Mouse (Mus musculus) hindbrain, embryonic 14.5 days (tissue): ENCODE data around the gene Pcsk5. TPM values are rescaled to one million over a fixed set of nuclear protein-coding genes. Genes with fewer than 3 reads are reported as not detected.

Experiments
- ATAC-seq: fragments of 200-750 bp; cut with Nextera tagmentation; 2 replicates; pipeline ENCODE4 v1.8.0; 2017; ENCODE audit warnings: moderate number of reproducible peaks, mild to moderate bottlenecking, moderate TSS enrichment, moderate library complexity; ENCODE audit not compliant: low FRiP score
- DNase-seq: peaks from one replicate; pipeline ENCODE4 v3.0.0-alpha.2; 2015; ENCODE audit warnings: low spot score
- H3K27ac ChIP-seq: fragments of 300-500 bp; sonication (generic); 2 replicates; pipeline ENCODE4 v1.5.1; 2014; ENCODE audit warnings: mild to moderate bottlenecking, moderate library complexity
- H3K27me3 ChIP-seq: fragments of 300-500 bp; sonication (generic); 2 replicates; pipeline ENCODE4 v1.6.1; 2014; ENCODE audit warnings: mild to moderate bottlenecking, low read length, mixed read lengths; ENCODE audit not compliant: control insufficient read depth, insufficient read depth
- H3K36me3 ChIP-seq: fragments of 300-500 bp; sonication (generic); replicated peaks from 2 replicates; pipeline ENCODE4 v1.6.1; 2014; ENCODE audit not compliant: control insufficient read depth, insufficient read depth
- H3K4me1 ChIP-seq: fragments of 300-500 bp; sonication (generic); replicated peaks from 2 replicates; pipeline ENCODE4 v1.6.1; 2014; ENCODE audit warnings: antibody characterized with exemption, low read length, mixed read lengths; ENCODE audit not compliant: control insufficient read depth, insufficient read depth
- H3K4me2 ChIP-seq: fragments of 300-500 bp; sonication (generic); replicated peaks from 2 replicates; pipeline ENCODE4 v1.6.1; 2014; ENCODE audit warnings: mild to moderate bottlenecking, moderate library complexity
- H3K4me3 ChIP-seq: fragments of 300-500 bp; sonication (generic); replicated peaks from 2 replicates; pipeline ENCODE4 v1.5.1; 2014; ENCODE audit warnings: mild to moderate bottlenecking, low read length
- H3K9ac ChIP-seq: fragments of 300-500 bp; sonication (generic); 2 replicates; pipeline ENCODE4 v1.6.1; 2014
- H3K9me3 ChIP-seq: fragments of 300-500 bp; sonication (generic); 2 replicates; pipeline ENCODE4 v1.6.1; 2016; ENCODE audit warnings: low read length; ENCODE audit not compliant: control insufficient read depth
- WGBS: fragments of 180-500 bp; shearing (Covaris S2); extraction: QIAGEN DNeasy Blood & Tissue Kit; methylation state at CpG from one replicate; pipeline ENCODE4 v1.1.7; 2014; 5-methylcytosine and 5-hydroxymethylcytosine counted together
- polyA plus RNA-seq: library from polyadenylated mRNA; unstranded; fragments of >200 nt; fragmentation: Nextera tagmentation; extraction: Ambion mirVana; gene quantifications from 2 replicates; pipeline ENCODE4 v1.2.1, GENCODE M21; 2014

Gene Pcsk5
- polyA plus RNA-seq, 1 experiment from 2014 or later: 10.6 TPM

DNA sequence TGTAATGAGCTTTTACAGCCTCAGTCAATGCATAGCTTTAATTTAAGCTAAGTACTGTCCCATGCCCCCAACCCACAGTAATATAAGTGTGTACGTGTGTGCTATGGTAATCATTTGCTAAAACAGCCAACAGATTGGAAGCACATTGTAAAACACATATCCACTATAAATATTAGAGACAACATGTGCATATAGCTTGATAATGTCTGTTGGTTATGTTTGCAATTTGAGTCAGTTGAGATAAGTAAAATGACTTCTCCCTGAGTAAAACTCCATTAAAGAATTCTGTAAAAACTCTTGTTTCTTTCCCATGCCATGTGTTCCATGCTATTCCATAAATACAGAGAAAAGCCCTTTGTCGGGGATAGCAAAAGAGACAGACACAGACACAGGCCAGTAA, 4.2 kb upstream of the Pcsk5 start:
- Histone ChIP-seq H3K4me1 (peaks cover 7% of the 10 kb centered on the region), H3K4me3 (no peak overlapping the region), H3K4me2 (no peak overlapping the region), H3K27ac (no peak overlapping the region), H3K9ac (no peak overlapping the region), H3K27me3 (no peaks in the 10 kb centered on the region), H3K9me3 (no peaks in the 10 kb centered on the region), H3K36me3 (no peaks in the 10 kb centered on the region)
- DNase-seq: no peak
- no peak for ATAC-seq
- WGBS: 87% methylated on average over 2 of the region's 2 CpGs

DNA sequence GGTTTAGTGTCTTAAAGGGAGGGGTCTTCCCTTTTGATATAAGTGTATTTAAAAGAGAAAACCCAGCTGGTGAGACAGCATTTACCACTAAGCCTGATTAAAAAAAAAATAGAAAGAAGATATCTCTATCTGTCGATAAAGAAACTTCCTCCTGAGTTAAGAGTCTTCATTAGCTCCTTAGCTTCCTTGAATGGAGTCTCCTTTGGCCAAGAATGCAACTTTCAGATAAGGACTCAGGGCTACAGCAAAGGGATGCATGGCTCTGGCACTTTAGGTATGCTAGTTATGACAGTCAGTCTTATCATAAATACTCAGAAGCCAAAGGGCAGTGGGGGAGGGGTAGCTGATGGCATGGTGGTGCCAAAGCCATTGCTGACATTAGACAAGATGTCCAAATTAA, 2.4 kb upstream of the Pcsk5 start:
- H3K27ac ChIP-seq: no peak overlapping the region
- no peak overlapping the region for H3K9ac ChIP-seq
- peaks cover 22% of the 10 kb centered on the region for H3K4me1 ChIP-seq
- H3K4me2 ChIP-seq: no peak overlapping the region
- no peak overlapping the region for H3K4me3 ChIP-seq
- ATAC-seq: no peak
- WGBS: 90% methylated on average over 1 of the region's 1 CpGs
- DNase-seq: no peak
- H3K9me3 ChIP-seq: no peaks in the 10 kb centered on the region
- peaks cover 4% of the 10 kb centered on the region for H3K27me3 ChIP-seq
- H3K36me3 ChIP-seq: no peaks in the 10 kb centered on the region

DNA sequence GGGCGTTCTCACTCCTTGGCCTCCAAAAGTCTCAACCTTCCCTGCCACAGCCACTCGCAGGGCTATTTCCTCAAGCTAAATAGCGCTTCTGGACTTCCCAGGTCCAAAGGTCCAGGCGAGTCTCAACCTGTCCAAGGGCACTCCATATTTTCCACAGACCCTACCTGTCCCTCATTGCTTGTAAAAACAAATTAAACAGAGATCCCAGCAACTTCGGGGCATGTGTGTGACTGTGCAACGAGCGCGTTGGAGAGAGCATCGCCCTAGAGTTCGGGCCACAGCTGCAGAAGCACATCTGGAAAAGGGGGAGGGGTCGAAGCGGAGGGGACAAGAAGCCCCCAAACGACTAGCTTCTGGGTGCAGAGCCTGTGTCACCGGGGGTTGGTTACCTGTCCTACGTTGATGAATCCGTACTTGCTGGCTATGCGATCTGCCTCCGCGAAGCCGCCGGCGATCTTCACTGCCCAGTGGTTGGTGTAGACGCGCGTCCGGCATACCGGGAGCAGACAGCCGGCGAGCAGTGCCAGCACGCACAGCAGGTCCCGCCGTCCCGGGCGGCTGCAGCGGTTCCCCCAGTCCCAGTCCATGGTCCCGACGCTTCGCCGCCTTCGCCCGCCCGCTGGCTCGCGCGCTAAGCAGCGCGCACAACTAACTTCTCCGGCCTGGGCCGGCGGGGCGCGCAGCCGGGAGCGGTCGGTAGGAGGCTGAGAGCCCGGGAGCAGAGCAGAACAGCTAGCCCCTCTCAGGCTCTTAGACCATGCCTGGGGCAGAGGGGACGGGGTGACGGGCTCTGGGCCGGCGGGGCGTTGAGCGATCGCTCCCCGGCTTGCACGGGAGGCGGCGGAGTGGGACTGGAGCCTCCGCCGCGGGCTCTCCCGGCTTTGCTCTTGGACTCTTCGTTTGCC, 614 bp downstream of the Pcsk5 start:
- H3K4me2 ChIP-seq: peak overlapping the region; percentile 81
- H3K27me3 ChIP-seq: peaks cover 7% of the 10 kb centered on the region
- peak overlapping the region; percentile 75 for H3K27ac ChIP-seq
- peaks cover 23% of the 10 kb centered on the region for H3K4me1 ChIP-seq
- DNase-seq: peak; percentile 50
- no peaks in the 10 kb centered on the region for H3K36me3 ChIP-seq
- H3K9ac ChIP-seq: peak overlapping the region; percentile 68
- under 1% methylated on average over 70 of the region's 72 CpGs for WGBS
- ATAC-seq: peak; percentile 85
- peak overlapping the region; percentile 79 for H3K4me3 ChIP-seq
- H3K9me3 ChIP-seq: no peaks in the 10 kb centered on the region

DNA sequence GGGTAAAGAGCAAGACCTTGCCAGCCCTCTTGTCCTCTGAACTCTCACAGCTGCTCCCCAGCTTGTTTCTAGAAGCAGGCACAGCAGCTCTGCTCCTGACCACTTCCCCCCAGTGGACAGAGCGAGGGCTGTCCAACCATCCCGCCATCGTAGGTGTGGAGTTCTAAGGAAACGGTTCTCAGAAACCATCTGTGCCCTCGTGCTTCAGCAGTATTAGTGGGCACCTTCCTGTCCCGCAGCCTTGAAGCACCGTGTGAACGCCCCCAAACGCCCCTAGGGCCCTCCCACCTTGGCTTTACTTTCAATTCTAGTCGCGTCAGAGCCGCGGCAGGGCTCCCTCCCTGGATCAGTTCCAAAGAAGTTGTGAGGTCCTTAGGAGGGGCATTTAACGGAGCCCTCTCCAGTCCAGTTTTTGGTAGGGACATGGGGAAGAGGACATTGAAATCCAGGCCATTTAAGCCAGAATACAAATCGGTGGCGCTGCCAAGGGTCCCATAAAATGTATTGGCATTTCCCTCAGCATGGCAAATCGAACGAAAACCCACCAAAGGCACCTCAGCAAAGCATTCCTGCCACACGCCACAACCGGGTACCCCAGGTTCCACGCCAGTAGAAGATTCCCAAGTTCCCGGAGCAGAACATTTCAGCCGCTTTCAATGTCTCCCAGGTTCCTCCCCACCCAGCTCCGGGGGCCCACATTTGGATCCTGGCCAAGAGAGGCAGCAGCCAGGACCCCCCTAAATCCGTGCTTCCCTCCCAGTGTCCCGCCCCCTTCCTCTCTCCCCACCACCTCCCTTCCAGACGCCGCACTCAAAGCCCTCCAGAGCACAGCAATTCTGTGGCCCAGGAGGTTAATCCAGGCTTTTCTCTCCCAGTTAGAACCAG, 1.5 kb downstream of the Pcsk5 start:
- H3K36me3 ChIP-seq: no peaks in the 10 kb centered on the region
- peak overlapping the region; percentile 79 for H3K4me3 ChIP-seq
- H3K4me2 ChIP-seq: peak overlapping the region; percentile 81
- ATAC-seq (no peak), DNase-seq (peak; percentile 51)
- peak overlapping the region; percentile 68 for H3K9ac ChIP-seq
- peaks cover 23% of the 10 kb centered on the region for H3K4me1 ChIP-seq
- peaks cover 7% of the 10 kb centered on the region for H3K27me3 ChIP-seq
- H3K27ac ChIP-seq: no peak overlapping the region
- no peaks in the 10 kb centered on the region for H3K9me3 ChIP-seq
- WGBS: under 1% methylated on average over 28 of the region's 28 CpGs

DNA sequence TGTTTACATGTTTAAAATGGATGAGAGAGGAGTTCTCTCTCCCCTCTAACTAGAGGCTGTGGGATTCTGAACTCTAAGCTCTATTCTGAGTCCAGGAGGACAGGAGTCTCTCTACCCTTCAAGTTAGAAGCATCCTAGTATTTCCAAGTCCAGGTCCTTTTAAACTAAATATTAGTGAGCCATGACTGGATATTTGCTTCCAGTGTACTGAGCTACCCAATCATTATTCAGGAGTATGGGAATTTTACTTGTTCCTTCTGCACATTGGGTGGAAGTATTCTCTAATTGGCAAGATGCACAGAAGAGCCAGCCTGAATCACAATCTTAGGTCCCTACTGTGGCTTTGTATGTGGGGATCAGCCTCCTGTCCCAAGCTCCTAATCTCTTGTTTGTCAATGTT, 2.5 kb downstream of the Pcsk5 start:
- H3K27ac ChIP-seq: no peak overlapping the region
- no peaks in the 10 kb centered on the region for H3K36me3 ChIP-seq
- no peak for DNase-seq
- H3K9me3 ChIP-seq: no peaks in the 10 kb centered on the region
- H3K4me2 ChIP-seq: peak overlapping the region; percentile 81
- peaks cover 7% of the 10 kb centered on the region for H3K27me3 ChIP-seq
- peak overlapping the region; percentile 79; the same call in 1 of the 2 replicates for H3K4me3 ChIP-seq
- ATAC-seq: no peak
- no peak overlapping the region for H3K9ac ChIP-seq
- peaks cover 23% of the 10 kb centered on the region for H3K4me1 ChIP-seq

DNA sequence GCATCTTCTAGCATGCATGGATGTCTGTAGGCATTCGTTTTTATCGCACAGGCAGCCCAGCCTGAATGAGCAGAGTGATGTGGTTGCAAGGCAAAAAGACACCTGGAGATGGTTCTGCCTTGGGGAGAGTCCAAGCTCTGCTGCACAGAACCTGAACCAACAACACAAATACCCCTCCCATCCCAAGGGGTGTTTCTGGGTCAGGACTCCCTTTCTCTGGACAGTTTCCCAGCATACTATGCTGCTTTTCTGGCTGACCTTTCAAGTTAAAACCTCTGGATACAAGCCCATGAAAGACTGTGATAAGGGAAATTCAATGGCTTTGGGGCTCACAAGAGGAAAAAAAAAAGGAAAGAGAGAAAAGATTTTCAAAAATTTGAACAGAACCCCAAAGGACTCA, 6.1 kb downstream of the Pcsk5 start:
- H3K36me3 ChIP-seq: no peaks in the 10 kb centered on the region
- no peak overlapping the region for H3K4me2 ChIP-seq
- peaks cover 14% of the 10 kb centered on the region for H3K4me1 ChIP-seq
- peaks cover 7% of the 10 kb centered on the region for H3K27me3 ChIP-seq
- DNase-seq: no peak
- no peak for ATAC-seq
- no peak overlapping the region for H3K9ac ChIP-seq
- no peak overlapping the region for H3K4me3 ChIP-seq
- no peaks in the 10 kb centered on the region for H3K9me3 ChIP-seq
- 87% methylated on average over 2 of the region's 2 CpGs for WGBS
- H3K27ac ChIP-seq: no peak overlapping the region

DNA sequence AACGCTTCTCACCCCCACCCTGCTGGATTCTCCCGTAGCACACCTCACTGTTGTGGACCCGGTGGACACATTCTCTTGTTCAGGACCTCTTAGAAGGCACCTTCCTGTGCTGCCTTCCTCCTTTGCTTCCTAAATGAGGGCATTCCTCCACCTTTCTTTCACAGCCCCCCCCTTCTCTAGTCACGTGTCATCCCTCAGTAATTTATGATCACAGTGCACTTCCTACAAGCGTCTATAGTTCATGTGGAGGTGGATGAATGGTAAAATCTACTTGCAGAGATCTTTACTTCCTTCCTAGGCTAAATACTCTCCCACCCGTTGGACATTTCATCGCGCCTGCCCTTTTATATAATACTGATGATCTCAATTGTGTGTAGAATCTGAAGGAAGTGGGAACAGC, 9.0 kb downstream of the Pcsk5 start:
- no peaks in the 10 kb centered on the region for H3K4me1 ChIP-seq
- H3K4me2 ChIP-seq: no peak overlapping the region
- ATAC-seq (no peak), DNase-seq (no peak)
- no peak overlapping the region for H3K9ac ChIP-seq
- H3K9me3 ChIP-seq: no peaks in the 10 kb centered on the region
- no peaks in the 10 kb centered on the region for H3K36me3 ChIP-seq
- no peaks in the 10 kb centered on the region for H3K27me3 ChIP-seq
- H3K4me3 ChIP-seq: no peak overlapping the region
- WGBS: 81% methylated on average over 8 of the region's 8 CpGs
- no peak overlapping the region for H3K27ac ChIP-seq

DNA sequence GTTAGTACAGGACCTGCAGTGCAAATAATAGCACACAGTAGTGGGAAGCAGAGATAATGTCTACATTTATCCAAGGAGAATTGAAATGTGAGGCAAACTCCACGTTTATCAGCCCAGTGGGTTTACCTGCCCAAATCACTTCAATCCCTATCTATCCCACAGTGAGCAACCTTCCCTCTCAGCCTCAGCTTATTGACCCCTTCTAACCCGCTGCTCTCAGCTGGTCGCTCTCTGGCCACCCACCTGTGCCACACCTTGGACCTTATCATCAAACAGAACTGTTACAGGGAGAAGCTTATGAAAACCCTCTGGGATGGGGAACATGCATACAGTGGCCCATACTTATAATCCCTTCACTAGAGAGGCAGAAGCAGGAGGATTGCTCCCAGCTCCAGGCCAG, 10.7 kb downstream of the Pcsk5 start:
- no peak for DNase-seq
- 81% methylated on average over 3 of the region's 3 CpGs for WGBS
- Histone ChIP-seq H3K4me1 (no peaks in the 10 kb centered on the region), H3K27me3 (no peaks in the 10 kb centered on the region), H3K9ac (no peak overlapping the region), H3K9me3 (no peaks in the 10 kb centered on the region), H3K27ac (no peak overlapping the region), H3K4me3 (no peak overlapping the region), H3K36me3 (no peaks in the 10 kb centered on the region), H3K4me2 (no peak overlapping the region)
- no peak for ATAC-seq

DNA sequence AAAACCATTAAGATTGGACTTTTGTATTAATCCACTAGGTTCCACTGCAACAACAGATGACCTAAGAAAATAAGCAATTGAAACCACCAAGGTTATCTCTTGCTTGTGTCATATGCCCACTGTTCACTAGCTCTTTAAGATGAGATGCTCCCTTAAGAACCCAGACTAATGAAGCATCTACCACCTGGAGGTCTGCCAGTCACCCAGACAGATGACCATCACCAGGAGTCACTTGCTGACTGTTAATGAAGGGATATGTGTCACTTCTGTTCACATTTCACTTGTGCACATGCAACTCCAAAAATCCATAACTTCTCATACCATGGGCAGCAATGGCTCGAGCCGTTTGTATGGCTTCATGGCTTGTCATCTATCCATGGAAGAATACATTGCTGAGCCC, 17.4 kb downstream of the Pcsk5 start:
- Histone ChIP-seq H3K9me3 (no peaks in the 10 kb centered on the region), H3K36me3 (no peaks in the 10 kb centered on the region), H3K9ac (no peak overlapping the region), H3K4me3 (no peak overlapping the region), H3K4me1 (no peaks in the 10 kb centered on the region), H3K27ac (no peak overlapping the region), H3K27me3 (no peaks in the 10 kb centered on the region), H3K4me2 (no peak overlapping the region)
- DNase-seq: no peak
- no peak for ATAC-seq
- WGBS: 96% methylated on average over 2 of the region's 2 CpGs
